Mouse (Mus musculus) thymus, adult 2 months (tissue): ENCODE results near the gene Slc26a3. TPM values are rescaled to one million over a fixed set of nuclear protein-coding genes. Genes with fewer than 3 reads are reported as not detected.
A peak's percentile ranks its signal among the peaks of the same experiment; 100 is the strongest.

Experiments
- DNase-seq: peaks from one replicate; pipeline ENCODE4 v3.0.0; 2021
- H3K27ac ChIP-seq: fragments of 200-500 bp; 2 replicates; pipeline ENCODE4 v1.5.1; 2012; ENCODE audit warnings: low read length, control low read depth; ENCODE audit not compliant: control insufficient read depth, insufficient read depth
- H3K27me3 ChIP-seq: fragments of 200-500 bp; 2 replicates; pipeline ENCODE4 v1.6.1; 2012; ENCODE audit warnings: mild to moderate bottlenecking, low read length, moderate library complexity, mixed read lengths; ENCODE audit not compliant: control insufficient read depth, insufficient read depth
- H3K36me3 ChIP-seq: fragments of 200-500 bp; 2 replicates; pipeline ENCODE4 v1.6.1; 2012; ENCODE audit warnings: mild to moderate bottlenecking, low read length, moderate library complexity; ENCODE audit not compliant: control insufficient read depth, insufficient read depth
- H3K4me1 ChIP-seq: fragments of 200-500 bp; replicated peaks from 2 replicates; pipeline ENCODE4 v1.6.1; 2012; ENCODE audit warnings: low read length; ENCODE audit not compliant: control insufficient read depth, insufficient read depth
- H3K4me3 ChIP-seq: fragments of 200-500 bp; 2 replicates; pipeline ENCODE4 v1.5.1; 2012; ENCODE audit warnings: mild to moderate bottlenecking, low read length, control low read depth, moderate library complexity; ENCODE audit not compliant: control insufficient read depth, insufficient read depth
- CTCF ChIP-seq: fragments of 200-500 bp; IDR thresholded peaks from 2 replicates; pipeline ENCODE4 v1.5.1; 2012; ENCODE audit warnings: mild to moderate bottlenecking, control low read depth, low read length, moderate library complexity, borderline replicate concordance; ENCODE audit not compliant: control insufficient read depth, poor library complexity, insufficient read depth; ENCODE audit errors: extremely low read depth
- POLR2A ChIP-seq: fragments of 200-500 bp; IDR thresholded peaks from 2 replicates; pipeline ENCODE4 v1.6.1; 2012; ENCODE audit warnings: mild to moderate bottlenecking, low read length, control low read depth, moderate library complexity; ENCODE audit not compliant: control insufficient read depth, poor library complexity, insufficient read depth; ENCODE audit errors: extremely low read depth
- WGBS: fragments of 180-500 bp; shearing (Covaris S2); methylation state at CpG from one replicate; pipeline ENCODE4 v1.1.7; 2018; 5-methylcytosine and 5-hydroxymethylcytosine counted together
- polyA plus RNA-seq: library from polyadenylated mRNA; depleted of rRNA; stranded (reverse); fragments of >200 nt; gene quantifications from 2 replicates; pipeline ENCODE4 v1.2.3, GENCODE M21; 2012

Gene Slc26a3
- polyA plus RNA-seq, 1 experiment: 0.36 TPM

GRCm38 (mm10) chr12:31404575-31405240, 14.0 kb downstream of the Slc26a3 start:
- Histone ChIP-seq H3K27me3 (no peaks in the 10 kb centered on the region), H3K4me1 (no peaks in the 10 kb centered on the region), H3K4me3 (no peak overlapping the region), H3K27ac (no peak overlapping the region), H3K36me3 (no peaks in the 10 kb centered on the region)
- TF ChIP-seq CTCF: no peak
- no peak for TF ChIP-seq POLR2A
- 77% methylated on average over 5 of the region's 5 CpGs for WGBS
- DNase-seq: no peak

DNA sequence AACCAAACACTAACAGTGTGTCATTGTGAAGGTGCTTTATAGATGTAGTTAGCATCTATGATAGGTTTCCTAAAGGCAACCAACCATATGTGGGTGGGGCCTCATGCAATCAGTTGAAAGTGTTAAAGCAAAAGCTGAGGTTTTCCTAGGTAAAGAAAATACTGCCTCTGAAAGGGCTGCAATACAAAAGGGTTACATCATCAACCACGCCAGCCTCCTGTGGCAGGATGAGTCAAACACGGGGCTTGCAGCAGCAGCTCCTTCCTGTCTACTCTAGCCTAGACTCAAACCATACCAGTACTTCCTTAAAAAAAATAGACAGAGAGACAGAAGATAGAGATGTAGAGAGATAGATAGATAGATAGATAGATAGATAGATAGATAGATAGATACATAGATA, 25.3 kb downstream of the Slc26a3 start:
- Histone ChIP-seq H3K4me1 (no peaks in the 10 kb centered on the region), H3K36me3 (no peaks in the 10 kb centered on the region), H3K27me3 (no peaks in the 10 kb centered on the region), H3K4me3 (no peak overlapping the region), H3K27ac (no peak overlapping the region)
- DNase-seq: no peak
- 4% methylated on average over 2 of the region's 2 CpGs for WGBS
- no peak for TF ChIP-seq POLR2A
- TF ChIP-seq CTCF: no peak

DNA sequence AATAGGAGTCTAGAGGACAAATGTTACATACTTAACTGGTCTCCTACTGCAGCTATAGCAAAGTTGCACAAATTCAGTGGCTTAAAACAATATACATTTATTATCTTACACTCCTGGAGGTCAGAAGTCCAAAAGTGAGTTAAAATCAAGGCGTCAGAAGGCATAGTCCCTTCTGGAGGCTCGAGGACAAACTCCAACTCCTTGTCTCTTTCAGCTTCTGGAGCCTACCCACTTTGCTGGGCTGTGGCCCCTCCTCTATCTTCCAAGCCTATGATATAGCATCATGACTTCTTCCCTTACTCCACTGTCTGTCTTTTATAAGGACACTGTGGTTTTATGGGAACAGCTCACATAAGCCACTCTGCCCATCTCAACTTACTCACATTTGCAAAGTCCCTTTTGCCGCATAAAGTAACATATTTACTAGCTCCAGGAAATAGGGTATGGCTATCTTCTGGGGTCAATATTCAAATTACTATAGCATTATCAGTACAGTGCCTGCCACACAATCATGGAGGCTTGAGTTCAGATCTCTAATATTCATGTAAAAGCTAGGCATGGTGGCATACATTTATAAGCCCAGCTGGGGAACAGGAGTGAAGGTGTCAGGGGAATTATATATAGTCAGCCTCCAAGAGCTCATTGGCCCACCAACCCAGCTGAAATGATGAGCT, 31.4 kb downstream of the Slc26a3 start:
- TF ChIP-seq POLR2A: no peak
- no peak for TF ChIP-seq CTCF
- H3K4me3 ChIP-seq: no peak overlapping the region
- H3K27ac ChIP-seq: no peak overlapping the region
- no peaks in the 10 kb centered on the region for H3K27me3 ChIP-seq
- 84% methylated on average over 3 of the region's 3 CpGs for WGBS
- DNase-seq: no peak
- H3K36me3 ChIP-seq: no peaks in the 10 kb centered on the region
- no peaks in the 10 kb centered on the region for H3K4me1 ChIP-seq

- no peaks in the 10 kb centered on the region for H3K27me3 ChIP-seq
- 83% methylated on average over 6 of the region's 6 CpGs for WGBS
- H3K4me3 ChIP-seq: no peak overlapping the region
- no peaks in the 10 kb centered on the region for H3K4me1 ChIP-seq
- H3K27ac ChIP-seq: no peak overlapping the region
- H3K36me3 ChIP-seq: no peaks in the 10 kb centered on the region
- DNase-seq: no peak
- TF ChIP-seq CTCF (no peak), POLR2A (no peak)
These were observed 47.1 kb downstream of the Slc26a3 start for GRCm38 (mm10) chr12:31437791-31438190.

GRCm38 (mm10) chr12:31439612-31440011, 48.9 kb downstream of the Slc26a3 start:
- Histone ChIP-seq H3K27ac (no peak overlapping the region), H3K36me3 (no peaks in the 10 kb centered on the region), H3K27me3 (no peaks in the 10 kb centered on the region), H3K4me3 (no peak overlapping the region), H3K4me1 (0 out of 2 replicates have a peak, but pooled peaks cover 3% of the 10 kb centered on the region)
- no peak for TF ChIP-seq POLR2A
- no peak for TF ChIP-seq CTCF
- DNase-seq: no peak
- WGBS: 84% methylated on average over 2 of the region's 2 CpGs

DNA sequence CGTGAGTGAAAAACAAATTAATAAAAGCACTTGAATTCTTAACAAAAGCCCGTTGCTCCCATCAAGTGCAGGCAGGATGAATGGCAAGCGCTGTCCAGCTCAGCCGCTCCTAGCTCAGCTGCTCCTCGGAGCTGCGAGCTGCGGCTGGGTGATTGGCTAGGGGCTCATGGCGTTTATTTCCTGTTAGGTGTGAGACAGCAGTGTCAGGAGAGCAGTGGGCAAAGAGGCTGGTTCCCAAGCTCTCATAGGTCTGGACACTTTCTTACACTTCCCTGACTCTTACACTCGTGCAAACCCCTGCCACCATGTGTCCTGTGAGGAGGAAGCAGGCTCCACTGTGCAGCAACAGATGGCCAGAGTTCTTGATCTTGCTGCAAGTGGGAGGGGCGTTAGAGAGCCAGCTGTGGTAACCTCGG, 53.5 kb downstream of the Slc26a3 start:
- Histone ChIP-seq H3K4me3 (no peak overlapping the region), H3K36me3 (no peaks in the 10 kb centered on the region), H3K4me1 (0 out of 2 replicates have a peak, but pooled peaks cover 3% of the 10 kb centered on the region), H3K27me3 (no peaks in the 10 kb centered on the region), H3K27ac (no peak overlapping the region)
- DNase-seq: peak; percentile 1
- TF ChIP-seq CTCF: no peak
- no peak for TF ChIP-seq POLR2A
- 2% methylated on average over 11 of the region's 11 CpGs for WGBS

DNA sequence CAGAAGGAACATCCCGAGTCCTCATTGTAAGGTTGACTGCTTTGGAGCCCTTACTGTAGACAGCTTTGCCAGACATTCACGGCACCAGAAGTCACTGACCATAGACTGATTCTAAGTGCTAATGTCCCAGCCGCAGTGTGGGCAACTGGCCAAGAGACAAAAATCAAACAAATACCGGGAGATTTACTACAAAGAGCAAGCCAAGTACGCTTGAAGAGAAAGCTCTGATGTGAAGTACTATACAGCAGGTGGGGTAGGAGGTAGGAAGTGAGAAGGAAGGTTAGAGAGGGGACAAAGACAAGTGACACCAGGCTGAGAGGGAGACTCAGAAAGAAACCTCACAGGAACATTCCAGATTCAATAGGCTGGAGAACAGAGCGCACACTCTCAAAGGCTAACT, 54.2 kb downstream of the Slc26a3 start:
- H3K36me3 ChIP-seq: no peaks in the 10 kb centered on the region
- TF ChIP-seq POLR2A: no peak
- no peak for TF ChIP-seq CTCF
- WGBS: 73% methylated on average over 6 of the region's 6 CpGs

More for the DNA sequence above, 54.2 kb downstream of the Slc26a3 start:
- no peak overlapping the region for H3K27ac ChIP-seq
- 0 out of 2 replicates have a peak, but pooled peaks cover 3% of the 10 kb centered on the region for H3K4me1 ChIP-seq
- DNase-seq: no peak
- no peak overlapping the region for H3K4me3 ChIP-seq
- no peaks in the 10 kb centered on the region for H3K27me3 ChIP-seq
